Mouse (Mus musculus): ENCODE results near the gene Ccdc124. TPM values are rescaled to one million over a fixed set of nuclear protein-coding genes. Genes with fewer than 3 reads are reported as not detected.

The Ccdc124 gene
- polyA plus RNA-seq, 1 experiment from 2014 or later = 102 TPM

- no peaks in the 10 kb centered on the region for H3K9me3 ChIP-seq (ENCODE audit: control insufficient read depth, low read depth, low read length)
- no peak overlapping the region for H3K4me3 ChIP-seq (ENCODE audit: low read depth, low read length)
- WGBS = 52% methylated on average over 6 of the region's 6 CpGs
- H3K27ac ChIP-seq (ENCODE audit: low read length) = no peak overlapping the region
- no peaks in the 10 kb centered on the region for H3K4me1 ChIP-seq (ENCODE audit: control insufficient read depth, insufficient read depth, low read length)
- H3K9ac ChIP-seq (replicated peaks; ENCODE audit: low read depth, low read length) = 0 out of 2 replicates have a peak overlapping the region, but pooled peaks have one; percentile 7
- ATAC-seq (ENCODE audit: insufficient number of reproducible peaks, insufficient read depth, low FRiP score, low read depth) = no peak; the same call in 1 of the 2 replicates
- no peaks in the 10 kb centered on the region for H3K36me3 ChIP-seq (ENCODE audit: control insufficient read depth, insufficient read depth, low read length)
- H3K4me2 ChIP-seq (replicated peaks; ENCODE audit: low read depth, low read length) = no peak overlapping the region
- no peaks in the 10 kb centered on the region for H3K27me3 ChIP-seq (ENCODE audit: control insufficient read depth, insufficient read depth, low read length)
Measured at GRCm38 (mm10) chr8:70851837-70852236, 21.9 kb downstream of the Ccdc124 start.

DNA sequence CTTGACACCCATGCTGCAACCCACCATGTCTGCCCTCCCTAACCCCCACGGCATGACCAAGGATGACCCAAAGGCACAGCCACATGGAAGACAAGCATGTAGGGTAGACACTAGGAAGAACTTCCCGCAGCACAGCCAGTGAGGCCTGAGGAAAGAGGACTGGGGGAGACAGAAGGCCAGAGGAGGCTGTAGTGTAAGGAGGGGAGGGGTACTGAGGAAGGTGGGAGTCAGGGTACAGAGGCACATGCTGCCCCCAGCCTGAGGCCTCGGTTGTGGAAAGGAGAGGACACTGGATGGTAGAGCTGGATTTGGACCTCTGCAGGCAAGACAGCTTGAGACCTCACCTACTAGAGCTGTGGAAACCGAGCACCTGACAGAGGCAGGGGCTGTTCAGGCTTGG is 22.8 kb downstream of the Ccdc124 start:
- WGBS = 87% methylated on average over 4 of the region's 4 CpGs
- no peaks in the 10 kb centered on the region for H3K4me1 ChIP-seq (ENCODE audit: control insufficient read depth, insufficient read depth, low read length)
- H3K9ac ChIP-seq (replicated peaks; ENCODE audit: low read depth, low read length) = no peak overlapping the region
- H3K27ac ChIP-seq (ENCODE audit: low read length) = no peak overlapping the region
- no peak for ATAC-seq (ENCODE audit: insufficient number of reproducible peaks, insufficient read depth, low FRiP score, low read depth)
- H3K36me3 ChIP-seq (ENCODE audit: control insufficient read depth, insufficient read depth, low read length) = no peaks in the 10 kb centered on the region
- no peak overlapping the region for H3K4me2 ChIP-seq (replicated peaks; ENCODE audit: low read depth, low read length)
- no peaks in the 10 kb centered on the region for H3K27me3 ChIP-seq (ENCODE audit: control insufficient read depth, insufficient read depth, low read length)
- no peak overlapping the region for H3K4me3 ChIP-seq (ENCODE audit: low read depth, low read length)
- no peaks in the 10 kb centered on the region for H3K9me3 ChIP-seq (ENCODE audit: control insufficient read depth, low read depth, low read length)

DNA sequence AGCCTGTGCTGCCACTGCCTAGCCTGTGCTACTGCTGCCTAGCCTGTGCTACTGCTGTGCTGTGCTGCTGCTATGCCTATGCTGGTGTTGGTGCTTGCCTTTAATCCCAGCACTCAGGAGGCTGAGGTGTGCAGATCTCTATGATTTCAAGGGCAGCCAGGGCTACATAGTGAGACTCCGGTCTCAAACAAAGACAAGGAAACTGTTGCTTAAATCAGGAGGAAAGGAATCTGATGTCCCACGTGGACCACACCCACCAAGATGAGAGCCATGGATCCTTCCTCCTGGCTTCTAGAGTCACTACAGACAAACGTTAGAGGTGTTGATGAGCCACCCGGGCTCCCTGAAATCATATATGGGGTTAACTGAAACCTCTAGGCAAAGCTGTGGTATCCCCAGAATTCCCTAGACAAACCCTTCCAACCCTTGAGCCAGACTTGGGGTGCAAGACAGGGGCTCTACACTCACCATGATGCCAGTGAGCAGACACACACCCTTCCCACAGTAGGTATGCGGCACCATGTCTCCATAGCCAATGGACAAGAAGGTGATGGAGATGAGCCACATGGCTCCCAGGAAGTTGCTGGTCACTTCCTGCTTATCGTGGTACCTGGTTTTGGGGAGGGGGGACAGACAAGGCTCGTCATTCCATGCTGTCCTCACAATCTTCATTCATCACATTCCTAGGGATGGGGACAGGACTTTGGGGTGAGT is 23.4 kb downstream of the Ccdc124 start:
- ATAC-seq (ENCODE audit: insufficient number of reproducible peaks, insufficient read depth, low FRiP score, low read depth) = no peak
- no peak overlapping the region for H3K4me2 ChIP-seq (replicated peaks; ENCODE audit: low read depth, low read length)
- no peak overlapping the region for H3K27ac ChIP-seq (ENCODE audit: low read length)
- H3K27me3 ChIP-seq (ENCODE audit: control insufficient read depth, insufficient read depth, low read length) = no peaks in the 10 kb centered on the region
- H3K4me3 ChIP-seq (ENCODE audit: low read depth, low read length) = no peak overlapping the region
- no peaks in the 10 kb centered on the region for H3K9me3 ChIP-seq (ENCODE audit: control insufficient read depth, low read depth, low read length)
- H3K9ac ChIP-seq (replicated peaks; ENCODE audit: low read depth, low read length) = no peak overlapping the region
- 75% methylated on average over 7 of the region's 7 CpGs for WGBS
- no peaks in the 10 kb centered on the region for H3K4me1 ChIP-seq (ENCODE audit: control insufficient read depth, insufficient read depth, low read length)
- no peaks in the 10 kb centered on the region for H3K36me3 ChIP-seq (ENCODE audit: control insufficient read depth, insufficient read depth, low read length)

GRCm38 (mm10) chr8:70849333-70849990 is 24.3 kb downstream of the Ccdc124 start:
- no peaks in the 10 kb centered on the region for H3K9me3 ChIP-seq (ENCODE audit: control insufficient read depth, low read depth, low read length)
- H3K4me1 ChIP-seq (ENCODE audit: control insufficient read depth, insufficient read depth, low read length) = no peaks in the 10 kb centered on the region
- no peak overlapping the region for H3K9ac ChIP-seq (replicated peaks; ENCODE audit: low read depth, low read length)
- H3K36me3 ChIP-seq (ENCODE audit: control insufficient read depth, insufficient read depth, low read length) = no peaks in the 10 kb centered on the region
- ATAC-seq (ENCODE audit: insufficient number of reproducible peaks, insufficient read depth, low FRiP score, low read depth) = no peak
- no peak overlapping the region for H3K4me2 ChIP-seq (replicated peaks; ENCODE audit: low read depth, low read length)
- no peak overlapping the region for H3K27ac ChIP-seq (ENCODE audit: low read length)
- H3K27me3 ChIP-seq (ENCODE audit: control insufficient read depth, insufficient read depth, low read length) = no peaks in the 10 kb centered on the region
- no peak overlapping the region for H3K4me3 ChIP-seq (ENCODE audit: low read depth, low read length)
- WGBS = 85% methylated on average over 3 of the region's 3 CpGs

- 54% methylated on average over 15 of the region's 15 CpGs for WGBS
- no peaks in the 10 kb centered on the region for H3K36me3 ChIP-seq (ENCODE audit: control insufficient read depth, insufficient read depth, low read length)
Measured at GRCm38 (mm10) chr8:70846371-70847154, 27.2 kb downstream of the Ccdc124 start.

DNA sequence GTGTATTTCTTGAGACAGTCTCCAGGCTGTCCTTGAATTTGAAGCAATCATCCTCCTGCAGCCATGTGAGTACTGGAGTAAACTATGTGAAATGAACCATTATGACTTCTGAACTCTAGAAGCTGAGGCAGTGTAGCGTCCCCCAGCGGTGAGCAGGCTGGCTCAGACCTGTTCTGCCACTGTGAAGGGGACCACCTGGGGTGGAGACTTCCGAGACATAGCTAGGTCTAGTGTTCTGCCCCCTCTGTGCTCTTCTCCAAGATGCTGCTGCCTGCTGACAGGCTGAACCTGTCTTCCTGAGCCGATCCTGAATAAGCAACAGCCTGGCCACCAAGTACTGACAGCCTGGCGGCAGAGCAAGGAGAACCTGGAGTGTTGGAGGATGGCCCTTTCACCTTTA is 28.6 kb downstream of the Ccdc124 start:
- Histone ChIP-seq H3K4me3 (ENCODE audit: low read depth, low read length) (no peak overlapping the region), H3K4me1 (ENCODE audit: control insufficient read depth, insufficient read depth, low read length) (peaks cover 5% of the 10 kb centered on the region; the same call in 1 of the 2 replicates), H3K27ac (ENCODE audit: low read length) (no peak overlapping the region), H3K9ac (replicated peaks; ENCODE audit: low read depth, low read length) (no peak overlapping the region), H3K9me3 (ENCODE audit: control insufficient read depth, low read depth, low read length) (no peaks in the 10 kb centered on the region), H3K27me3 (ENCODE audit: control insufficient read depth, insufficient read depth, low read length) (no peaks in the 10 kb centered on the region), H3K4me2 (replicated peaks; ENCODE audit: low read depth, low read length) (no peak overlapping the region), H3K36me3 (ENCODE audit: control insufficient read depth, insufficient read depth, low read length) (no peaks in the 10 kb centered on the region)
- WGBS = 38% methylated on average over 5 of the region's 5 CpGs
- ATAC-seq (ENCODE audit: insufficient number of reproducible peaks, insufficient read depth, low FRiP score, low read depth) = no peak

More at GRCm38 (mm10) chr8:70846371-70847154, 27.2 kb downstream of the Ccdc124 start:
- ATAC-seq (ENCODE audit: insufficient number of reproducible peaks, insufficient read depth, low FRiP score, low read depth) = no peak
- Histone ChIP-seq H3K27me3 (ENCODE audit: control insufficient read depth, insufficient read depth, low read length) (no peaks in the 10 kb centered on the region), H3K4me3 (ENCODE audit: low read depth, low read length) (no peak overlapping the region), H3K9ac (replicated peaks; ENCODE audit: low read depth, low read length) (no peak overlapping the region), H3K27ac (ENCODE audit: low read length) (no peak overlapping the region), H3K4me1 (ENCODE audit: control insufficient read depth, insufficient read depth, low read length) (no peaks in the 10 kb centered on the region), H3K9me3 (ENCODE audit: control insufficient read depth, low read depth, low read length) (no peaks in the 10 kb centered on the region), H3K4me2 (replicated peaks; ENCODE audit: low read depth, low read length) (no peak overlapping the region)

DNA sequence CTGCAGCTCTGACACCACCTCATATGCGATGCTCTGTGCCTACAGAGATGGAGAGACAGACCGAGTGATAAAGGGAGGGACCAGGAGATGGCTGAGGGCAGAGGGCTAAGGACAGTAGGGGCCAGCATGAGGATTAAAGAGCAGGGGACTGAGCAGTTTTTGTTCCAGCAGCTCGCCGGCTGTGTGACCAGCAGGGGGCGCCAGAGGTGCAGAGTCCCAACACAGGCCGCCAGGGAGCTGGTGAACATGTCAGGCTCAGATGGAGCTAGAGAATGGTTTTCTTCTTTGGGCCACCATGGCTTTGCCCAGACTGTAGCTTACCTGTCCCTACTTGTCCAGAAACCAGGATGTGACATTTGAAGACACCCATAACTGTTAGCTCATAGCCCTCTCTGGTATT is 29.2 kb downstream of the Ccdc124 start:
- no peak overlapping the region for H3K27ac ChIP-seq (ENCODE audit: low read length)
- H3K4me2 ChIP-seq (replicated peaks; ENCODE audit: low read depth, low read length) = no peak overlapping the region
- H3K4me3 ChIP-seq (ENCODE audit: low read depth, low read length) = no peak overlapping the region
- no peak overlapping the region for H3K9ac ChIP-seq (replicated peaks; ENCODE audit: low read depth, low read length)
- H3K27me3 ChIP-seq (ENCODE audit: control insufficient read depth, insufficient read depth, low read length) = no peaks in the 10 kb centered on the region
- no peaks in the 10 kb centered on the region for H3K36me3 ChIP-seq (ENCODE audit: control insufficient read depth, insufficient read depth, low read length)
- no peak for ATAC-seq (ENCODE audit: insufficient number of reproducible peaks, insufficient read depth, low FRiP score, low read depth)
- no peaks in the 10 kb centered on the region for H3K9me3 ChIP-seq (ENCODE audit: control insufficient read depth, low read depth, low read length)
- peaks cover 5% of the 10 kb centered on the region; the same call in 1 of the 2 replicates for H3K4me1 ChIP-seq (ENCODE audit: control insufficient read depth, insufficient read depth, low read length)
- 3% methylated on average over 6 of the region's 6 CpGs for WGBS

- Histone ChIP-seq H3K4me1 (ENCODE audit: control insufficient read depth, insufficient read depth, low read length) (peaks cover 5% of the 10 kb centered on the region; the same call in 1 of the 2 replicates), H3K36me3 (ENCODE audit: control insufficient read depth, insufficient read depth, low read length) (no peaks in the 10 kb centered on the region), H3K9ac (replicated peaks; ENCODE audit: low read depth, low read length) (no peak overlapping the region), H3K27ac (ENCODE audit: low read length) (no peak overlapping the region), H3K9me3 (ENCODE audit: control insufficient read depth, low read depth, low read length) (no peaks in the 10 kb centered on the region), H3K27me3 (ENCODE audit: control insufficient read depth, insufficient read depth, low read length) (no peaks in the 10 kb centered on the region), H3K4me2 (replicated peaks; ENCODE audit: low read depth, low read length) (no peak overlapping the region), H3K4me3 (ENCODE audit: low read depth, low read length) (no peak overlapping the region)
- 87% methylated on average over 8 of the region's 8 CpGs for WGBS
- ATAC-seq (ENCODE audit: insufficient number of reproducible peaks, insufficient read depth, low FRiP score, low read depth) = no peak
Measured at GRCm38 (mm10) chr8:70843941-70844340, 29.8 kb downstream of the Ccdc124 start.

Data from stomach, embryonic 14.5 days (tissue).